Mouse (Mus musculus) frontal cortex, postnatal 14 days (tissue): ENCODE data around the gene Prl8a2.

Source experiments
- DNase-seq, 2 experiments: peaks; one replicate each; pipeline ENCODE4 v3.0.0; 2022; ENCODE audit warnings: low spot score in 2 of 2

Prl8a2 gene

DNA sequence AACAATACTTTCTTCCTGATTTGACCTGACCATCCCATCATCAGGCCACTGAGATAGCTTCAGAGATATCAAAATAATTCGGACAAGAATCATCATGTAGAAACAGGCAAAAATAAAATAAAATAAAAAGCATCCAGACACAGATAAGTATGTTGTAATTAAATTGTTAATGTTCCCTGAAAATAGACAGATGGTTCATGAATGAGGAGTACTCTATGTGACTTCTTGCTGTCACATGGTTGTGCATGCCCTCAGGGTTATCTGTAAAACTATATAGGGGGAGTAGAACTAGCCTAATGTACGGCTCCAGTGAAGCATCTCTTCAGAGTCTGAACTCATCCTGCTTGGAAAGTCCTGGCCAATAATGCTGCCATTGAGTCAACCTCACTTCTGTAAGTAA is at the start of gene Prl8a2:
Gene Prl8a2 (plus strand): TSS at position 301 of the 400 bp plus-strand sequence.
- no peak for DNase-seq

DNA sequence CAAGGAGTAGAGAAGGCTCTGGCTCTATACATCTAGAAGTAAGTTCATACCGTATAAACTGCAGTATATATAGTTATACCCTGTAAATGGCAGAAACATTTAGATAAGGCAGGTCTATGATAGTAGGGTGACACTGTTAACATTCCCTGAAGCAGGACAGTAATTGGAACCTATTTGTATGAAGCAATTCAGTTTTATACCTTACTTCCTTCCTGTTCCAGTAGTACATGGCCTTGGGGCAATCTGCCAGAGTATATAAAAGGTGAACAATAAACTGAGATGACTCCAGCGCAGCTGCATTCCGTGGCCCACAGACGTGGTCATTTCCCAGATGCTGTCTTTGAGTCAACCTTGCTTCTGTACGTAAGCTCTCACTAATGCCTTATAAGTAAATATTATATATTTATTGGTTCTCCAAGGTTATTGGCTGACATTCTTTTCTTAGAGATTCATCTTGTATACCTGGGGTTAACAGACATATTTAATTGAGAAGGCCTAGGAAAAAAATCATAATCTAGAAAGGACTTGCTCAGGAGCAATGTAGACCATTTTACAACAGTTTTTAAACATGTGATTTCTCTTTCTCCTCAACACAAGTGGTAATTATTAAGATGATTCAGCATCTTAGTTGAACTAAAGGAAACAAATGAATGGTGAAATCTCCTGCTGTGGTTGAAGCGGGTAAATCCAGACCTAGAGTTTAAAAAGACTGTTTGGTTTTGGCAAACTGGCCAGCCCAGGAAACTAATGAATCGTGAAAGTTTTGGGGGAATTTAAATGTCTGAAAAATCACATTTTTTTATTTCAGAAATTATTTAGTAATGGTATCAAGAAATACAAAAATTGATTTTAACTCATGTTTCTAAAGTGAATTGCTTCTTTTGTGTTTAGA is 32.9 kb upstream of the Prl8a2 start, which contains the start of gene Prl6a1:
Gene Prl6a1 (plus strand): TSS at position 294 of the 892 bp plus-strand sequence.
- DNase-seq = no peak

DNA sequence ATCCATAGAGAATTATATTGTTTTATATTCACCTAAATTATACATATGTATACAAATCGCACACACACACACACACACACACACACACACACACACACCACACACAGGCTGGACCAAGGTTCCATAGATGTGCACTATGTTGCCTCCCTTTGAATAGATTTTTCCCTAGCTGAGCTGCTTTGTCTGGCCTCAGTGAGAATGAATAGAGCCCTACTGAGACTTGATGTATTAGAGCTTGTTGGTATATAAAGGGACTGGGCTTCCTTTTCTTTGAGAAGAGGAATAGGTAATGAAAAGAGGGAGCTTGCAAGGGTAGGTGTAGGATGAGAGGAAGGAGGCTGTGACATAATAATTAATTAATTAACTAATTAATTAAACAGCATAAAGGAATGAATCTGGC is 10.5 kb upstream of the Prl8a2 start:
- no peak for DNase-seq

DNA sequence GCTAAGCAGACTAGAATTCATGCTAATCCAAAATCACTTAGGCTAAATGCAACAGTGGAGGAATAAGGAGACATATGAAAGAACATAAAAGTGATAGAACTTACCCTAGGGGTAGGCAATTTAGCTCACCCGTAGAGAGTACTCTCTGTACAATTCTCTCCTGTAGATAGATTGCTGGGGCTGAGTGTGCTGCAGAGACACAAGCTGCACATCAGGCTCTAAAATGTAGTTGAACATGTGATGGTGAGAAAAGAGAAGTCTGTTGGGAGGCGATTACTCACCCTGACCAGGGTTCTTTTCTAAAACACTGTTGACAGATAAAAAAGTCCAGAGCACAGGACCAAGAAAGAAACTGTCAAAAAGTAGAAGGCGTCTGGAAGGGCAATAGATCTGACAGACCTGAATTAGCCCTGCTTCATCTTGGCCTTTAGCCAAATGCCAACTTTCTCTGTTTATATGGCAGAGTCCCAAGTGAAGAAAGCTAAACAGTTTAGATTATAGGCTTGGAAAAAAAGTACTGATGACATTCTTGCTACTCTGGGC is 2.7 kb upstream of the Prl8a2 start:
- DNase-seq = no peak

DNA sequence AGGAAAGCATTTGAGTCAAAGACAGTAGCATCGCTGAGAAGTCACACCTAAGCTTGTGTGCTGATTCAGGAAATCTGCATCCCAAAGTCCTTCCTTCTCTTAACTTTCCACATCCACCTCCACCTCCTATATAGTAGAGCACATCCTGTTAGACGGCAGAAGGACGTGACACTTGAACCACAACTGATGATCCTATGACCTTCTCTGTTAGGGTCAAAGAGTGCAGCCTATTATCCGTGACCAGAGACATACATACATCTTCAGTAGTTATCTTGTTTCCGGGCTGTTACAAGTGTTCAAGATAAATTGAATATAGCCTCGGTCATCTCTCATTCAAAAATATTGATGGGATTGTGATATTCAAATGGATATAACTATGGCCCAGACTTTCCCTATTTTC is 45.3 kb downstream of the Prl8a2 start, which contains the start of gene Prl2b1:
Gene Prl2b1 (minus strand): TSS at position 101 of the 400 bp plus-strand sequence.
- DNase-seq = no peak

DNA sequence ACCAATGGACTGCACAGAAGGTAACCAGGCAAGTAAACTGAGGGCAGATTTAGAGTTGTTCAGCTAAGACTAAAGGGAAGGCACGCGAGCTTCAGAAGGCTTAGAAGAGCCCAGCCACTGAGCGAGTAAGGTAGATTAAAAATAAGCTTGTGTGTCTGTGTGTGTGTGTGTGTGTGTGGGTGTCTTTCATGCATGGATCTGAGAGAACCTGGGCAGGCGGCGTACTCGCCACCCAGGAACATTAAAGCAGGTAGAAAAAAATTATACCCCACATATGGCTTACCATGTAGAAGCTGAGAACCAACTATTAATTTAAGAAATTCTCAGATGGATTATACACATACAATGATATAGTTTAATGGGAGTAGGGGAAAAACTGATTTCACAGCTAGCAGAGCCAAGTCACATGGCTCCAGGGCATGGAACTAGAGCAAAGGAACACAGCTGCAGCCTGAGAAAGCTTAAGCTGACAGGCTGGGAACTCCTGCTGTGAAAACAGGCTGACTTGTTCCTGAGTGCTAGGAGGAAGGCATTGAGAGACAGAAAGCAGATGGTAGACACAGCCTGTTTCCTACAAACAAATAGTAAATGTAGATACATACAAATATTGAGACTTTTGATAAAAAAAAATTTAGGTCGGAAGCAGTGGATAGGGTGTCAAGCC is 53.7 kb downstream of the Prl8a2 start:
- no peak for DNase-seq
